Mouse (Mus musculus): ENCODE measurements around the gene Scgb1c1. TPM values are rescaled to one million over a fixed set of nuclear protein-coding genes. Genes with fewer than 3 reads are reported as not detected.

Scgb1c1 gene
- polyA plus RNA-seq, 1 experiment, result not detected

- WGBS, result 66% methylated on average over 5 of the region's 5 CpGs
- DNase-seq (ENCODE audit: low read depth, low spot score), result no peak
These were observed 5.8 kb upstream of the Scgb1c1 start for GRCm38 (mm10) chr7:140839556-140839955.

DNA sequence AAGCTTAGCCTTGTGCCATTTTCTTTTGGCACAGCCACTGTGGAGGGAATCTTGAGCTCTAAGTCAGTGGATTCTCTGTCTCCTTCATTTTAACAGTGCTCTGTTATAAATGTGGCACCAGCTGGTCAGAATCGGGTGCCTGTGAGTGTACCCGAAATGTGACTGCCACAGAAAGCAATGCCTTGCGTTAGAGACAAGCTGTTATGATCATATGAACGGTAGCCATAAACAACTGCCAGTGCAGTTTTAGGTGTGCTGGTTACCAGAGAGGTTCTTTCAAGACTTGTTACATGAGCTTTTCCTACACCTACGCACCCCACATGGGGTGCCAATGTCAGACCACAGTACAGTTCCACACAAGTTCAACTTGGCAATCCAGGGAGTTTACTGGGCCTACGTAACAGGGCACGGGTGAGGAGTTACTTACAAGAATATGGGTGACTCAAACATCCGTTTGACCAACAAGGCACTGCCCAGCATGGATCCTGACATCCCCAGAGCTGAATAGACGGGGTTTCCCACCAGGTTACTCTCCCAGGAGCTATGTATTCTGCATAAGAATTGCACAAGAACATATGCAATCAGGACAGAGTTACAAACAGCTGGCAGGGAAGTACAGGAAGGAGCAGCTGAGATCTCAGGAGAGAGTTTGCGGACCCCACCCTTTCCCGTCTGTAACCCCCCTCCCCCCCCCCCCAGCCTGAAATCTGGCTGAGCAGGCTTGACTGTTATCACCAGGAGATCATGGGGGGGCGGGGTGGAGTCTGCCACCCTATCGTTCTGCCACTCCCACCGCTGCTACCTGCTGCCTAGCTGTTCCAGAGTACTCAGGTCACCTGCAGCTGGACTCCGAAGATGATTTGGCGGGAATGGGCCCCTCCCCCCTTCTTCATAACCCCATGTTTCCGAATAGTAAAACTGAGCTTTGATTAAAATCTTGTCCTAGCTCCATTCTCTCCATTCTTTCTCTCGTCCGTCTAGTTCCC lies 4.3 kb upstream of the Scgb1c1 start:
- WGBS, result 23% methylated on average over 19 of the region's 19 CpGs
- DNase-seq (ENCODE audit: low read depth, low spot score), result no peak

- no peak for DNase-seq (ENCODE audit: low read depth, low spot score)
- 78% methylated on average over 7 of the region's 7 CpGs for WGBS
These were observed 1.5 kb upstream of the Scgb1c1 start for GRCm38 (mm10) chr7:140843806-140844205.

- no peak for DNase-seq (ENCODE audit: low read depth, low spot score)
- 56% methylated on average over 4 of the region's 4 CpGs for WGBS
These were observed 336 bp downstream of the Scgb1c1 start for GRCm38 (mm10) chr7:140845683-140846082.

DNA sequence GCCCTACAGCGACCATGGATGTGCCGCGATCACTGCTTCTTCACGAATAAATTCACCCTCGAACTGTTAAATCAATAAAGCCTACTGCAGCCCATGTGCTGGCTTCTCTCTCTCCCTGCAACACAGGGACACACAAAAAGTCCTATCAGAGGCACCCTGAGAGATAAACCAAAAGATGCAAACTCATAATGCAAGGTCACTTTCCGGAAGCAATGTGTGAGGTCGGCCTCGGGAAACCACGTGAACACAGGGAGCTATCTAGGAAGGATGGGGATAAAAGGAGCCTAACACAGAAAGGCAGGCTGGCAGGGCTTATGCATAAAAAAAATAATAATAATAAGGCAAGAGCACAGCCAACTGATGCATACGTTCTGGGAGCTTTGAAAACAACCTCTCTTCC lies 1.3 kb downstream of the Scgb1c1 start:
- WGBS, result 82% methylated on average over 10 of the region's 10 CpGs
- DNase-seq (ENCODE audit: low read depth, low spot score), result no peak

DNA sequence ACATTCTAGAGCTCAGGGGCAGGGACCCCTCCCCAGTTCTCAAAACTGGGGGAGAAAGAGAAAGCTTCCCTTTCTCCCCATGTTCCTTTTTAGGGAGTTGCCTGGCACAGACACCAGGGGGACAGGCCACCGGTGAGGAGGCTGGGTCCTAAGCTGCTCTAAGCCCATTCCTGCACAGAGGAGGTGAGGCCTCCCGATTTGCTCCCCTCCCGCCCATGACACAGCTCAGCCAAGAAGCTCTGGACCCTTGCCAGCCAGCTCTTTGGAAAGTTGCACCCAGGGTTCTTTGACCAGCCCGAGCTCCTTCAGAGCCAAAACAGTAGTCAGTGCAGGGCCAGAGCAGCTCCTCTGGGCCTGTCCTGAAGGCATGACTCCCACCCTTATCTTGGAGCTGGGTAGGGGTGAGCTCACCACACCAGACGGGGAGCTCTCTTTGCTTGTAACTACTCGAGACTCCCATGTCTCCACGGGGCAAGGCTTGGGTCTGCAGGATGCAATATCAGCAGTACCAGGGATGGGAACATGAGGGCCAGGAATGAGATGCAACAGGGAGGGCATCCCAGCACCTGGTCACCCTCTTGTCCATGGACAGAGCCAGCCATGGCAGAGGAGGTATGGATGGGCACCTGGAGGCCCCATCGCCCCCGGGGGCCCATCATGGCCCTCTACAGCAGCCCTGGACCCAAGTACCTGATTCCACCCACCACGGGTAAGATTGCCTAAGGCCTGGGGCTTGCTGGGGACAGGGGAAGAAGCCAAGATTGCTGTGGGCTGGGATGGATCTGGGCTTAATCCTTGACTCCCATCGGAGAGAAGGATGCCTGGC lies 2.6 kb downstream of the Scgb1c1 start, which contains the start of gene Odf3:
Gene Odf3 (plus strand): TSS at position 51 of the 826 bp plus-strand sequence.
- WGBS, result 50% methylated on average over 11 of the region's 11 CpGs
- no peak for DNase-seq (ENCODE audit: low read depth, low spot score)

DNA sequence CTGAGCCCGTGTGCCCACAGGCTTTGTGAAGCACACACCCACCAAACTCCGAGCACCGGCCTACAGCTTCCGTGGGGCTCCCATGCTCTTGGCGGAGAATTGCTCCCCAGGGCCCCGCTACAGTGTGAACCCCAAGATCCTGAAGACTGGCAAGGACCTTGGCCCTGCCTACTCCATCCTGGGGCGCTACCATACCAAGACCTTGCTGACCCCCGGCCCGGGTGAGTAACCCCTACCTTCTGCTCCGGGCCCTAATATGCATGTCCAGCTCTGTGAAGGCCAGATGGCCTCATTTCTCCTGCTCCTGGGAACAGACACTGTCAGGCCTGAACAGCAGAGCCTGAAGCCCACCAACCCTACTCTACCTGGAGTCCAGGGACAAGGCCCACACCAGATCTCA lies 3.2 kb downstream of the Scgb1c1 start:
- WGBS, result 92% methylated on average over 10 of the region's 10 CpGs
- no peak for DNase-seq (ENCODE audit: low read depth, low spot score)

- 97% methylated on average over 4 of the region's 4 CpGs for WGBS
- no peak for DNase-seq (ENCODE audit: low read depth, low spot score)
These were observed 6.6 kb downstream of the Scgb1c1 start for GRCm38 (mm10) chr7:140851916-140852315.

- WGBS, result 74% methylated on average over 9 of the region's 9 CpGs
- DNase-seq (ENCODE audit: low read depth, low spot score), result no peak
These were observed 8.0 kb downstream of the Scgb1c1 start for GRCm38 (mm10) chr7:140853386-140853785.

GRCm38 (mm10) chr7:140854483-140854882 lies 9.1 kb downstream of the Scgb1c1 start:
- 93% methylated on average over 18 of the region's 18 CpGs for WGBS
- DNase-seq (ENCODE audit: low read depth, low spot score), result no peak

DNA sequence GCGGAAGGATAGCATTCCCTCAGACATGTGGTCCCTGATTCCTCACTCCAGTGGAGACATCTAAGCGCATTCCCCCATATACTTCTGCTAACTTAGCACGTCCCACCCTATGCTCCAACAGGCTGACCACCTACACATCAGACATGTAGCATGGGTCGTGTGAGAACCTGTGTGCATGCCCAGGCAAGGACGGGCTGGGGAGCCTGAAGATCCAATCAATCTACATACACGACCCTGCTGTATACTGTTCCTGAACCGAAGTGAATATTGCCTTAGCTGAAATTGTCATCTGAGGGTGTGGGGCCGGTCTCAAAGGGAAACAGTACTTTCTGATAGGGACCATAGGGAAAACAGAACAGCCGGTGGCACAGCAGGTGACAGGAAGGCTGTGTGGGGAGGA lies 9.8 kb downstream of the Scgb1c1 start:
- 55% methylated on average over 9 of the region's 9 CpGs for WGBS
- DNase-seq (ENCODE audit: low read depth, low spot score), result no peak

- WGBS, result under 1% methylated on average over 51 of the region's 51 CpGs
- DNase-seq (ENCODE audit: low read depth, low spot score), result peak; percentile 92
These were observed 10.8 kb downstream of the Scgb1c1 start, which contains the start of gene Gm45785 for GRCm38 (mm10) chr7:140855860-140856784. Gene Gm45785, minus strand, starts transcription at chr7:140856331.

- under 1% methylated on average over 50 of the region's 50 CpGs for WGBS
- peak; percentile 73 for DNase-seq (ENCODE audit: low read depth, low spot score)
These were observed 11.6 kb downstream of the Scgb1c1 start, which contains the start of gene Ric8a for GRCm38 (mm10) chr7:140856785-140857549. Gene Ric8a, plus strand, starts transcription at chr7:140856957.

DNA sequence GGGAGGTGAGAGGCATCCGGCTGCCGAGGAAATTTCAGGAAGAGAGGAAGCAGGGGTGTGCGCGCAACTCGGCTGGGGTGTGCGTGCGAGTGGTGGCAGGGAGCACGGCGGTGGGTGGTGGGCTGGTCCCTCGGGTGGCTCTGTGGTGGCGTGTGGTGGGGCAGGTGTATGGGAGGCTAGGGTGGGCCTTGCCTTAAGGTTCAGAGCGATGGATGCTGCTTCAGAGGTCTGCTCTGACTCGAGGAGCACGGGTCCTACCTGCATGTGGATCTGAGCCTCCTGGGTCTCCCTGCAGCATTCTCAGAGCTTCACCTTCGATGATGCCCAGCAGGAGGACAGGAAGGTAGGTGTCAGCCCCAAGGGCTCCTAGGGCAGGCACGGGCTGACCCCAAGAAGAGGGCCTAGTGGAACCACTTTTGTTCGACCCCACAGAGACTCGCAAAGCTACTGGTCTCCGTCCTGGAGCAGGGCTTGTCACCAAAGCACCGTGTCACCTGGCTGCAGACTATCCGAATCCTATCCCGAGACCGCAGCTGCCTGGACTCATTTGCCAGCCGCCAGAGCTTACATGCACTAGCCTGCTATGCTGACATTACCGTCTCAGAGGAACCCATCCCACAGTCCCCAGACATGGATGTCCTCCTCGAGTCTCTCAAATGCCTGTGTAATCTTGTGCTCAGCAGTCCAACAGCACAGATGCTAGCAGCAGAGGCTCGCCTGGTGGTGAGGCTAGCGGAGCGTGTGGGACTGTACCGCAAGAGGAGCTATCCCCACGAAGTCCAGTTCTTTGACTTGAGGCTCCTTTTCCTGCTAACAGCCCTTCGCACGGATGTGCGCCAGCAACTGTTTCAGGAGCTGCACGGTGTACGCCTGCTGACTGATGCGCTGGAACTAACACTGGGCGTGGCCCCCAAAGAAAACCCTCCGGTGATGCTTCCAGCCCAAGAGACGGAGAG lies 12.5 kb downstream of the Scgb1c1 start, which contains the start of gene Bet1l:
Gene Bet1l (minus strand): TSS at position 28 of the 956 bp plus-strand sequence.
- DNase-seq (ENCODE audit: low read depth, low spot score), result no peak
- WGBS, result 16% methylated on average over 40 of the region's 40 CpGs

- DNase-seq (ENCODE audit: low read depth, low spot score), result no peak
- 93% methylated on average over 8 of the region's 8 CpGs for WGBS
These were observed 13.4 kb downstream of the Scgb1c1 start for GRCm38 (mm10) chr7:140858746-140859145.

DNA sequence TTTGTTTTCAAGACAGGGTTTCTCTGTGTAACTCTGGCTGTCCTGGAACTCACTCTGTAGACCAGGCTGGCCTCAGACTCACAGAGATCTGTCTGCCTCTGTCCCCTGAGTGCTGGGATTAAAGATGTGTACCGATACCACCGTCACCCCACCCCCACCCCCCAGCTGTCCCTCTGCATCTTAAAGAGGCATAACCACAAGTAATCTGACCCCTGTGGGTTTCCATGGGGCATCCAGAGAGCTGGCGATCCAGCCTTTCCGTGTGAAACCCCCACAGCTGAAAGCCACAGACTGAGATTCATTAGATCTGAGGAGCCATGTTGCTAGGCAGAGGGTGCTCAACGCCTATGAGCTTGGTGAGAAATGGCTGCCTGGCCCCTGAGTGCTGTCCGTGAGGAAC lies 14.7 kb downstream of the Scgb1c1 start:
- DNase-seq (ENCODE audit: low read depth, low spot score), result no peak
- 79% methylated on average over 6 of the region's 6 CpGs for WGBS

DNA sequence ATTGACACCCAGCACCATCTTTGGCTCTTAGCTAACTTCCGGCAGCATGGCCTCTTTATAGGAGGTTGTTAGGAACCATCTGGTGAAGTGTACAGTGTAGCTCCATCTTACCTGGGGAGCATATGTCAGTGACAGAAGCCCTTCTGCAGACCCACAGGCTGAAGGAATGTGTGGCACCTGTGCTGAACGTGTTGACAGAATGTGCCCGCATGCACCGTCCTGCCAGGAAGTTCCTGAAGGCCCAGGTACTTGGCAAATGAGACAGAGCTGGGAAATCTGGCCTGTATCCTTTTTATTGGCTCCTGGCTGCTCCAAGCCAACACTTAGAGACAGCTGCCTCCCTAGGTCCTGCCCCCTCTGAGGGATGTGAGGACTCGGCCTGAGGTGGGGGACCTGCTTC lies 15.4 kb downstream of the Scgb1c1 start:
- WGBS, result 77% methylated on average over 5 of the region's 5 CpGs
- DNase-seq (ENCODE audit: low read depth, low spot score), result no peak
